Mouse (Mus musculus) splenic B cell, adult 2 months (primary cell): ENCODE measurements at regions not wholly inside any gene's neighbourhood (a gene's known extent, or its start where the extent isn't known, plus 50 kb on each side); places are given as distances from the start of the nearest gene placed in this dataset.
"Not testable (repeated sequence)": the region's sequence is repeated elsewhere in the genome, so short reads cannot be mapped to it uniquely, and the experiment has no call there.

Experiments used
- DNase-seq: peaks from one replicate; pipeline ENCODE4 v3.0.0-alpha.2; 2011; ENCODE audit warnings: low read depth, low spot score
- H3K27me3 ChIP-seq: 2 replicates; pipeline ENCODE4 v1.6.1; 2012; ENCODE audit warnings: mild to moderate bottlenecking, low read length, moderate library complexity, mixed read lengths; ENCODE audit not compliant: control insufficient read depth, poor library complexity, insufficient read depth, severe bottlenecking
- H3K36me3 ChIP-seq: 2 replicates; pipeline ENCODE4 v1.6.1; 2012; ENCODE audit warnings: mild to moderate bottlenecking, low read length, moderate library complexity, mixed read lengths; ENCODE audit not compliant: control insufficient read depth, poor library complexity, insufficient read depth, severe bottlenecking

GRCm38 (mm10) chr12:70655411-70655811, 169.9 kb upstream of the Frmd6 start:
- no peak for DNase-seq
- Histone ChIP-seq H3K27me3 (no peaks in the 10 kb centered on the region), H3K36me3 (no peaks in the 10 kb centered on the region)

- no peaks in the 10 kb centered on the region for H3K36me3 ChIP-seq
- no peak for DNase-seq
- no peaks in the 10 kb centered on the region for H3K27me3 ChIP-seq
These were observed 169.3 kb upstream of the Frmd6 start for GRCm38 (mm10) chr12:70655900-70656544.

- Histone ChIP-seq H3K27me3 (no peaks in the 10 kb centered on the region), H3K36me3 (no peaks in the 10 kb centered on the region)
- DNase-seq = no peak
These were observed 168.4 kb upstream of the Frmd6 start for GRCm38 (mm10) chr12:70656805-70657492.

- no peaks in the 10 kb centered on the region for H3K36me3 ChIP-seq
- no peak for DNase-seq
- no peaks in the 10 kb centered on the region for H3K27me3 ChIP-seq
These were observed 167.9 kb upstream of the Frmd6 start for GRCm38 (mm10) chr12:70657493-70657810.

DNA sequence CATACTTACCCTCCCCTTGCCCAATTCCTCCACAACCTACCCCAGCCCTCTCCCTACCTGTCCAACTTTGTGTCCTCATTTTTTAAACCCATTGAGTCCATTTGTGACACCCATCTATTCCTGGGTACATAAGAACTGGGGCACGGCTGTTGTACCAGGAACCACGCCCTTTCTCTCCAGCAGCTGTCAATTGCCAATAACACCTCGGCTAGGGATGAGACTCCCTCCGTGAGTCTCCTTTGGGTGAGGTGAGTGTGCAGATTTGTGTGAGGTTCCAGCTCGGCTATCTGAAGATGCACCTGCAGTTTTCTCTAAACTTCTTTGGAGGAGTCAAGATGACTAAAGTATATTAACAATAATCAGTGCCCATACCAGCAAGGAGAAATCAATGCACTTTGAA, 167.2 kb upstream of the Frmd6 start:
- DNase-seq = no peak
- Histone ChIP-seq H3K27me3 (no peaks in the 10 kb centered on the region), H3K36me3 (no peaks in the 10 kb centered on the region)

- H3K27me3 ChIP-seq = no peaks in the 10 kb centered on the region
- H3K36me3 ChIP-seq = no peaks in the 10 kb centered on the region
- no peak for DNase-seq
These were observed 164.9 kb upstream of the Frmd6 start for GRCm38 (mm10) chr12:70660388-70660787.

DNA sequence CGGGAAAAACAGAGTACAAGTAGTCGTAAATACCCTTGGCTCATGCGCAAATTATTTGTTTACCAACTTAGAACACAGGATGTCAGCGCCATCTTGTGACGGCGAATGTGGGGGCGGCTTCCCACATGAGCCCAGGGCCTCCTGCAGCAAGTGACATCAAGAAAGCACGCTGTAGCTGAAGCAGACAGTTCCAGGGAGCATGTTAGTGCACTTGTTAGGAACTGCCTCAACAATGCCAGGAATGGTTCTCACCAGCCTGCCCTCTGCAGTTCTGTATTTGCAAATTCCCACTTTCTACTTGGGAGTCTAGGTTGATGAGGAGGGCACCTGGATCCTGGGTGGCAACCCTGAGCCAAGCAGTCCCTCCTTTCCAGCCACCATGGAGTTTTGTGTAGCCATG, 157.2 kb upstream of the Frmd6 start:
- not testable (repeated sequence) for DNase-seq, H3K36me3 ChIP-seq, H3K27me3 ChIP-seq

DNA sequence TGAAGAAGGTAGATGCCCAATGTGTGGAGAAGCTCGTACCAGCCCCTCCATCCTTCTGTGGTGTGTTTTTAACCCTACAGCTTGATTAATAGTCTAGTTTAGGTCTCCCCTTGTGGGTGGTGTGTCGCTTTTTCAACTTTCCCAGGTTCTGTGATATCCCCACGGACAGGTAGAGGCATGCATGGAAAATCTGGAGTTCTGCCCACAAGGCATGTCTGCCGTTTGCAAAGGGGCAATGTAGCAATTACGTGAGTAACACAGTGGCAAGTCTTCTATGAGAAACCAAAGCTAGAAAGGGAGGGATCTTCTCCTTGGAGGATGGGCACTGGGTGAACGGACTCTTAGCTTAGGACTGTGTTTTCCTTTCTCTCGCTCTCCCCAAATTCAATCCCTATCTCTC, 153.2 kb upstream of the Frmd6 start:
- no peaks in the 10 kb centered on the region for H3K36me3 ChIP-seq
- no peaks in the 10 kb centered on the region for H3K27me3 ChIP-seq
- no peak for DNase-seq

- Histone ChIP-seq H3K36me3 (no peaks in the 10 kb centered on the region), H3K27me3 (no peaks in the 10 kb centered on the region)
- DNase-seq = no peak
These were observed 152.1 kb upstream of the Frmd6 start for GRCm38 (mm10) chr12:70673188-70673587.

GRCm38 (mm10) chr12:70674144-70674543, 151.2 kb upstream of the Frmd6 start:
- DNase-seq = no peak
- Histone ChIP-seq H3K27me3 (no peaks in the 10 kb centered on the region), H3K36me3 (no peaks in the 10 kb centered on the region)

- no peaks in the 10 kb centered on the region for H3K36me3 ChIP-seq
- DNase-seq = no peak
- no peaks in the 10 kb centered on the region for H3K27me3 ChIP-seq
These were observed 149.5 kb upstream of the Frmd6 start for GRCm38 (mm10) chr12:70675846-70676245.

DNA sequence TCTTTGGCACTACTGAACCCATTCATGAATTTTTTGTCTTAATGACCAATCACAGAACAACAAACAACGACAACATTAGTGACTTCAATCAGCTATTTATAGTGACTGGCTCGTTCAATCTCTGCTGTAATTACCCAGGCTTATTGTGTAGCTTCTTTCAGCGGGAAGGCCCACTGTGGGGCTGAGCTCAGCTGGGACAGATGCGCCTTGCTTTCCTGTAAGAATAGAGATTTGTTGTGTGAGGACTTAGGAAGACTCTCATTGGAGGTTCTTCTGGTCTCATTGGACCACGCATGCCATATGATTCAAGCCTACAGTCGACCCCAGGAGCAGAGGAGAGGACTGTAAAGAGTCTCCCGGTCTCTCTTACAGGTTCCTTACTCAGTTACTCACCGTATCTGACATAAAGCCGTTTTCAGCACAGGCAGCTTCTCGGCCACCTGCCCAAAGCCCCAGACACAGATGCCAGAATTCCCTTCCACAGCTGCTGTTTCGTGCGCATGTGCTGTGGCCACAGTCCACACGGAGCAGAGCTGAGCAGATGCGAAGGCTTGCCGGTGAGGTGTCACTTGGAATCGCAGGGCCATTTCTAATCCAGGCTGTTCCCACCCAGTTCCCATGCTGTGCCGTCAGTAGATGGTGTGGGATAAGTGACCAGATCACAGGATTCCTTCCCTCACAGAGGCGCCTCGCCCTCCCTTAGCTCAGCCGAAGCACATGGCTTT, 145.5 kb upstream of the Frmd6 start:
- H3K36me3 ChIP-seq = no peaks in the 10 kb centered on the region
- no peak for DNase-seq
- no peaks in the 10 kb centered on the region for H3K27me3 ChIP-seq

DNA sequence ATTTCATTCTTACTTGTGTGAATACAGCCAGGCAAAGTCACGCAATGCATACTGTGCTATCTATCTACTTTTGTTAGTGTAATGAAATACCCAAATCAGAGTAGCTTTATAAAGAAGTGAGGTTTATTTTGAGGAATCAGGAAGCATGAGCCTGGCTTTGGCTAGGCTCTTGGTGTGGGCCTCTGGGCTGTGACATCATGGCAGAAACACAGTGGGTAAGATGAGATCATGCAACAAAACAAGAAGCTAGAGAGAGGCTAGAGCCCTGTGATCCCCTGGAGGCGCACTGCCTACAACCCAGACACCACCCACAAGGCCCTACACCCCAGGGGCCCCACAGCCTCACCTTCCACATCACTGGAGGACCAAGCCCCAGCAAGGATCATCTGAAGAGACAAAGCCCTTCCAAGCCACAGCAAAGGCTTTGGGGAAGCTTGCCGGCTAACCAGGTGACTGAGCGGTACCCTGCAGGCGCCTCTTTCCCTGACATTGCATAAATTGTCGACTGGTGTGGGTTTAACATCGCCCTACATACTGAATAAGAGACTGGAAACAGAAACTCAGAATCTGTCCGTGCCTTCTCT, 143.8 kb upstream of the Frmd6 start:
- no peaks in the 10 kb centered on the region for H3K27me3 ChIP-seq
- DNase-seq = no peak
- H3K36me3 ChIP-seq = no peaks in the 10 kb centered on the region

GRCm38 (mm10) chr12:70684354-70684753, 141.0 kb upstream of the Frmd6 start:
- Histone ChIP-seq H3K27me3 (no peaks in the 10 kb centered on the region), H3K36me3 (no peaks in the 10 kb centered on the region)
- DNase-seq = no peak

- no peaks in the 10 kb centered on the region for H3K36me3 ChIP-seq
- H3K27me3 ChIP-seq = no peaks in the 10 kb centered on the region
- no peak for DNase-seq
These were observed 139.9 kb upstream of the Frmd6 start for GRCm38 (mm10) chr12:70685432-70685831.
